In the genomic region with DNA sequence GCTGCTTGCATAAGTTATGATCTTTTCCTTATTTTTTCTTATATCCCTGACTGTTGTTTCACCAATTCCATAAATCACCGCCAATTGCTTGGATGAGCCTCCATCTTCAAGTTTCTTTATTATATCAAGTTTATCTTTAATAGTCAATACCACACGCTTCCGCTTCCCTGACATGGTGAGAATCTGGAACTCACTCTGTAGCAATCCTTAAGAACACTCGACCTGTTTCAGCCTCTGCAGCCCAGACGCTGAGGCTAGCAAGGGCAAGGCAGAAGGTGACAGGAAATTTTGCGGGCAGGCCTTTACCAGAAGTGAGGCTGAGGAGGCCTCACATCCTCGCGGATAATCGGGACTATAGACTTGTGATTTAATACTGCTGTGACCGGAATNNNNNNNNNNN, we compare ENCODE assay signal across 8 mouse cellular contexts. TPM values are rescaled to one million over a fixed set of nuclear protein-coding genes. Genes with fewer than 3 reads are reported as not detected.
DNase-seq lines count a peak whose midpoint lies in the region; ATAC-seq and TF ChIP-seq lines count a peak whose summit lies in the region.

A gene (minus strand): TSS at position 349 of the 400 bp plus-strand sequence.

- peak; percentile 24 for DNase-seq in gastrocnemius, adult 18-20 months (ENCODE audit: low spot score)
- DNase-seq in gastrocnemius, adult 8-10 months (ENCODE audit: low spot score in 2 of 2): no peak
- DNase-seq in embryo, embryonic 11.5 days (ENCODE audit: low read depth, low spot score): peak; percentile 8
- peak; percentile 14 for DNase-seq in heart, adult 8-10 months (ENCODE audit: low spot score)
- DNase-seq in kidney, adult 8-10 months: peak; percentile 19 to 30
- peak in 1 of 2 experiments; percentile 14 for DNase-seq in spleen, adult 2 months (ENCODE audit: low read depth in 1 of 2, low spot score in 2 of 2)

- peak within 1 kb of the TSS; percentile 50 for H3K4me3 ChIP-seq in limb, embryonic 15.5 days
- peak within 1 kb of the TSS; percentile 53 for H3K4me3 ChIP-seq in midbrain, embryonic 15.5 days
- H3K4me3 ChIP-seq in spleen, adult 2 months (ENCODE audit: extremely low read depth, insufficient read depth, insufficient read length): peak within 1 kb of the TSS; percentile 62

- H3K27ac ChIP-seq in limb, embryonic 15.5 days: peak within 1 kb of the TSS; percentile 82
- peak within 1 kb of the TSS; percentile 76 for H3K27ac ChIP-seq in midbrain, embryonic 15.5 days
- peak within 1 kb of the TSS; percentile 67 for H3K27ac ChIP-seq in spleen, adult 2 months (ENCODE audit: insufficient read depth, low read length)

- H3K4me2 ChIP-seq in limb, embryonic 15.5 days: peak within 1 kb of the TSS; percentile 52
- peak within 1 kb of the TSS; percentile 57 for H3K4me2 ChIP-seq in midbrain, embryonic 15.5 days

- no peak for TF ChIP-seq CTCF in spleen, adult 2 months (IDR thresholded peaks at IDR 0.05; ENCODE audit: extremely low read depth, insufficient read depth, insufficient read length, insufficient replicate concordance)

- H3K4me1 ChIP-seq in limb, embryonic 15.5 days: peaks cover 13% of the 10 kb centered on the region; the same call in 1 of the 2 replicates
- H3K4me1 ChIP-seq in midbrain, embryonic 15.5 days: peaks cover 23% of the 10 kb centered on the region
- no peaks in the 10 kb centered on the region for H3K4me1 ChIP-seq in spleen, adult 2 months (ENCODE audit: control insufficient read depth, insufficient read depth, insufficient read length)

- H3K9ac ChIP-seq in limb, embryonic 15.5 days: peak within 1 kb of the TSS; percentile 39; the same call in 1 of the 2 replicates
- peak within 1 kb of the TSS; percentile 40 for H3K9ac ChIP-seq in midbrain, embryonic 15.5 days

- no peak for TF ChIP-seq POLR2A in spleen, adult 2 months (IDR thresholded peaks at IDR 0.05; ENCODE audit: low read depth, low read length)

- no peaks in the 10 kb centered on the region for H3K27me3 ChIP-seq in limb, embryonic 15.5 days
- H3K27me3 ChIP-seq in midbrain, embryonic 15.5 days (replicated peaks): no peaks in the 10 kb centered on the region
- H3K27me3 ChIP-seq in spleen, adult 2 months (ENCODE audit: control insufficient read depth, insufficient read depth, low read length): no peaks in the 10 kb centered on the region

- no peaks in the 10 kb centered on the region for H3K36me3 ChIP-seq in limb, embryonic 15.5 days
- H3K36me3 ChIP-seq in midbrain, embryonic 15.5 days (replicated peaks): no peaks in the 10 kb centered on the region
- H3K36me3 ChIP-seq in spleen, adult 2 months (ENCODE audit: control insufficient read depth, insufficient read depth, low read length): no peaks in the 10 kb centered on the region

- 7% methylated on average over 10 of the region's 10 CpGs for WGBS in limb, embryonic 15.5 days
- WGBS in midbrain, embryonic 15.5 days: 7% methylated on average over 10 of the region's 10 CpGs
- WGBS in spleen, adult 2 months: 3% methylated on average over 10 of the region's 10 CpGs

- no peak for ATAC-seq in limb, embryonic 15.5 days (ENCODE audit: insufficient number of reproducible peaks, low FRiP score, low TSS enrichment, low read depth)
- ATAC-seq in midbrain, embryonic 15.5 days (replicated peaks): no peak

- no peaks in the 10 kb centered on the region for H3K9me3 ChIP-seq in limb, embryonic 15.5 days
- H3K9me3 ChIP-seq in midbrain, embryonic 15.5 days: no peaks in the 10 kb centered on the region

RNA-seq across cellular contexts. Expression of the gene that starts here (rescaled TPM):
- total RNA-seq in gastrocnemius, adult 18-20 months (2021): 1 to 10 TPM; 2.8 to 3.1 TPM
- 1 to 10 TPM; 2.5 to 3.2 (median 2.7) TPM for total RNA-seq in gastrocnemius, adult 8-10 months (2022)
- 1 to 10 TPM; 4.1 to 5.8 (median 5.1) TPM for total RNA-seq in heart, adult 8-10 months (2022)
- 8.9 and 9.9 TPM in 2 replicates for polyA plus RNA-seq in limb, embryonic 15.5 days (2015; fragmentation: Nextera tagmentation; extraction: Ambion mirVana)
- polyA plus RNA-seq in midbrain, embryonic 15.5 days (2015; fragmentation: Nextera tagmentation; extraction: Ambion mirVana): 11.0 and 11.3 TPM in 2 replicates
- polyA plus RNA-seq in spleen, adult 2 months (2012; rRNA removed): 0.22 and 0.30 TPM in 2 replicates

Comparison
In these comparisons a context has a peak if more than half of its experiments do, and no peak if none do; other contexts are left out.
1. DNase-seq: peak in gastrocnemius, adult 18-20 months (single experiment), embryo, embryonic 11.5 days (single experiment), heart, adult 8-10 months (single experiment) and kidney, adult 8-10 months (2 of 2); none in gastrocnemius, adult 8-10 months (0 of 2).
2. Peak in every context shown above with its lines, with median percentiles within 50 percentile points of each other: H3K27ac ChIP-seq and H3K4me3 ChIP-seq.